Mouse (Mus musculus) liver, postnatal 0 days (tissue): ENCODE measurements around the gene Zfp809. TPM values are rescaled to one million over a fixed set of nuclear protein-coding genes. Genes with fewer than 3 reads are reported as not detected.

Experiments
- ATAC-seq: fragments of 200-750 bp; cut with Nextera tagmentation; 2 replicates; pipeline ENCODE4 v1.8.0; 2017; ENCODE audit warnings: mild to moderate bottlenecking, moderate library complexity
- DNase-seq: peaks from one replicate; pipeline ENCODE4 v3.0.0-alpha.2; 2016
- H3K27ac ChIP-seq: fragments of 300-500 bp; sonication (generic); 2 replicates; pipeline ENCODE4 v1.5.1; 2014; ENCODE audit warnings: antibody characterized with exemption, moderate library complexity, mild to moderate bottlenecking, low read depth
- H3K27me3 ChIP-seq: fragments of 300-500 bp; sonication (generic); 2 replicates; pipeline ENCODE4 v1.6.1; 2014; ENCODE audit warnings: low read length, control low read depth, mixed read lengths; ENCODE audit not compliant: insufficient read depth
- H3K36me3 ChIP-seq: fragments of 300-500 bp; sonication (generic); replicated peaks from 2 replicates; pipeline ENCODE4 v1.6.1; 2014; ENCODE audit warnings: mild to moderate bottlenecking, control low read depth, low read length, moderate library complexity, mixed read lengths; ENCODE audit not compliant: insufficient read depth
- H3K4me1 ChIP-seq: fragments of 300-500 bp; sonication (generic); 2 replicates; pipeline ENCODE4 v1.6.1; 2014; ENCODE audit warnings: antibody characterized with exemption, mild to moderate bottlenecking, control low read depth; ENCODE audit not compliant: insufficient read depth
- H3K4me2 ChIP-seq: fragments of 300-500 bp; sonication (generic); 2 replicates; pipeline ENCODE4 v1.6.1; 2014; ENCODE audit warnings: low read depth, mild to moderate bottlenecking, low read length, moderate library complexity, mixed read lengths
- H3K4me3 ChIP-seq: fragments of 300-500 bp; sonication (generic); 2 replicates; pipeline ENCODE4 v1.5.1; 2014; ENCODE audit warnings: low read depth, low read length
- H3K9ac ChIP-seq: fragments of 300-500 bp; sonication (generic); replicated peaks from 2 replicates; pipeline ENCODE4 v1.6.1; 2014; ENCODE audit warnings: mild to moderate bottlenecking, moderate library complexity
- H3K9me3 ChIP-seq: fragments of 300-500 bp; sonication (generic); 2 replicates; pipeline ENCODE4 v1.6.1; 2016; ENCODE audit warnings: mild to moderate bottlenecking, control low read depth, low read length, mixed read lengths
- CTCF ChIP-seq: sonication (generic); IDR thresholded peaks from 2 replicates; pipeline ENCODE4 v1.5.1; 2016; ENCODE audit warnings: antibody characterized with exemption, low read depth
- EP300 ChIP-seq: IDR thresholded peaks from 2 replicates; pipeline ENCODE4 v1.6.1; 2016; ENCODE audit warnings: antibody characterized with exemption, low read depth, mild to moderate bottlenecking
- WGBS: fragments of 180-500 bp; shearing (Covaris S2); extraction: QIAGEN DNeasy Blood & Tissue Kit; methylation state at CpG from one replicate; pipeline ENCODE4 v1.1.7; 2014; ENCODE audit not compliant: insufficient replicate concordance; 5-methylcytosine and 5-hydroxymethylcytosine counted together
- polyA plus RNA-seq: library from polyadenylated mRNA; unstranded; fragments of >200 nt; fragmentation: Nextera tagmentation; extraction: Ambion mirVana; gene quantifications from 2 replicates; pipeline ENCODE4 v1.2.1, GENCODE M21; 2015

Zfp809 gene
- 4.2 and 4.4 TPM in 2 replicates for polyA plus RNA-seq

DNA sequence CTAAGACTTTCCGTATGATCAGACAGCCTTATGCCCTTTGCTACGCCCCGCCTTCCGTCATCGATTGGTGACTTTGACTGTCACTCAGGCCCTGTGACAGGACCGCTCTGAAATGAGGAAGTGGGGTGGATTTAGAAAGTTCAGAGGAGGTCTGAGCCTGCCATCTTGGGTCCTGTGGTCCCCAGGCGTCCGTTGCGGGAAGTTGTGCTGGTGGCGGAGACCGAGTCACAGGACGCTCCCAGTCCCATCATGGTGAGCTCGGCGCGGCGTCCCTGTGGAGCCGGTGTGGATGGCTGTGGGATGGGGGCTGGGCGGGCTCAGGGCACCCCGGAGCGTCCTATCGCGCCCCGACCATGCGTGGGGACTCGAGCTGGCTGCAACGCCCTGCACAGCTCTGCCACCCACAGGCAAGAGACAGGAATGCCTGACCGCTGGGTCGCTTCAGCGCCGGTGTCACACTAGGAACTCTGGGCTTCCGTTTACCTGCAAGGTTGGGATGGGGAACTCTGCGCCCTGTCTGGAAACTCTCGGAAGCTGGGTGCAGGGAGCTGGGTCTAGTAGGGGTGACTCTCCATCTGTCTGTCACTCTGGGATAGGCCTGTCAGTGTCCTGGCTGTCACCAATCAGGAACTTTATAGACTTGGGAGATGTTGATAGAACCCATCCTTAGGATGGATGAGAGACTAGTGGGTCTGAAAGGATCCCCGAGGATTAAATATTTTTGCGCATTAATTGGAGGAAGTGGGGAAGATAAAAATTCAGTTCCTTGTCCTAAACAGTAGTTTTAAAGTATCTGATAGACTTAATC lies at the start of gene Zfp809:
TSS of gene Zfp809 (plus strand) at position 134 of the 808 bp plus-strand sequence.
- peak within 1 kb of the TSS; percentile 94 for H3K27ac ChIP-seq
- no peaks in the 10 kb centered on the region for H3K27me3 ChIP-seq
- TF ChIP-seq EP300 (peak; percentile 6; the same call in 1 of the 2 replicates), CTCF (peak; percentile 92)
- 2% methylated on average over 35 of the region's 35 CpGs for WGBS
- no peaks in the 10 kb centered on the region for H3K36me3 ChIP-seq
- DNase-seq (peak; percentile 98), ATAC-seq (peak; percentile 99)
- H3K4me2 ChIP-seq, result peak within 1 kb of the TSS; percentile 72
- H3K9ac ChIP-seq, result peak within 1 kb of the TSS; percentile 71
- H3K4me1 ChIP-seq, result peaks cover 9% of the 10 kb centered on the region; the same call in 1 of the 2 replicates
- no peaks in the 10 kb centered on the region for H3K9me3 ChIP-seq
- H3K4me3 ChIP-seq, result peak within 1 kb of the TSS; percentile 77

GRCm38 (mm10) chr9:22188025-22188611 lies 37.4 kb upstream of the Zfp809 start, which contains the start of gene Zfp872:
Zfp872 (plus strand) TSS chr9:22188090.
- Histone ChIP-seq H3K4me1 (no peaks in the 10 kb centered on the region), H3K27ac (no peak within 1 kb of the TSS), H3K9me3 (peaks cover 8% of the 10 kb centered on the region; the same call in 1 of the 2 replicates), H3K4me2 (peak within 1 kb of the TSS; percentile 55), H3K36me3 (no peaks in the 10 kb centered on the region), H3K4me3 (peak within 1 kb of the TSS; percentile 25; the same call in 1 of the 2 replicates), H3K27me3 (peaks cover 8% of the 10 kb centered on the region), H3K9ac (no peak within 1 kb of the TSS)
- no peak for DNase-seq
- no peak for ATAC-seq
- no peak for TF ChIP-seq CTCF
- TF ChIP-seq EP300, result no peak
- WGBS, result 12% methylated on average over 42 of the region's 43 CpGs

DNA sequence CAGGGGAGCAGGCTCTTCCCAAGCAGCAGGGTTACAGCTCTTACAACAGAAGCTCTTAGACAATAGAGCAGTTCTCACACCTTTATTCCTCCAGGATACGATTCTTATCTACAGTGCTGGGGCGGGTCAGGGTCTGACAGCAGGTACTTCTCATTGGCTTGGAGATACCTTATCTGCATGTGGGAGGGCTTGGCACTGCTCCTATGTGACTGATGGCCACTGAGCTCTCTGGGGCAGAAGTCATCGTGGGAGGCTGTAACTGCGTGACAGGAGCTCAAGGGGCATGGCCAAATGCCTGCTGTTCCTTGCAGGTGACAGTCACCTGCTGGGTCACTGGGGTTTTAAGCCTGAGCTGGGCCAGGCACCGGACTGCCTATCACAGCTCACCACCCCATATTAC lies 29.1 kb upstream of the Zfp809 start:
- Histone ChIP-seq H3K9ac (no peak overlapping the region), H3K4me3 (no peak overlapping the region), H3K27me3 (no peaks in the 10 kb centered on the region), H3K4me1 (no peaks in the 10 kb centered on the region), H3K27ac (no peak overlapping the region), H3K36me3 (no peaks in the 10 kb centered on the region), H3K9me3 (peaks cover 23% of the 10 kb centered on the region), H3K4me2 (no peak overlapping the region)
- ATAC-seq (peak; percentile 73), DNase-seq (no peak)
- 32% methylated on average over 5 of the region's 5 CpGs for WGBS
- TF ChIP-seq CTCF, result no peak
- no peak for TF ChIP-seq EP300

DNA sequence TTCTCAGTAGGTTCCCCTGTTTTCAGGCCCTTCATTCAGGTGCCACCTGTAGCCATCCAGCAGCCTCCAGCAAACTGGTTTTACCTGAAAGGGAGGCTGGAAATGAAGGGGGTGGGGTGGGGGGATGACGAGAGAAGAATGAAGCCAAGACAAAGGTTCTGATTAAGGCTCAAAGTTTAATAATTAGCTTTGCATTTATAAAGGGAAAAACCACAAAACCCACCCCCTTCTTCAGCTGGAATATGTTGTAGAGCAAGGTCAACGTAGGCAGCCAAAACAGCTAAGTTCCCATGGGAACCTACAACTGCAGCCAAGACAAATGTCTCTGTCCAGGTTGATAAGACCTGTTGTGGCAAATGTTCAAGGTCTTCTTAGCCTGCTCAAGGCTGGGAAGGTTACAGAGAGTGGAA lies 11.7 kb upstream of the Zfp809 start:
- ATAC-seq, result no peak

GRCm38 (mm10) chr9:22214549-22214948 lies 11.0 kb upstream of the Zfp809 start:
- no peaks in the 10 kb centered on the region for H3K36me3 ChIP-seq
- no peak overlapping the region for H3K4me2 ChIP-seq
- ATAC-seq (no peak), DNase-seq (no peak)
- no peak overlapping the region for H3K4me3 ChIP-seq
- WGBS, result 60% methylated on average over 2 of the region's 2 CpGs
- no peaks in the 10 kb centered on the region for H3K9me3 ChIP-seq
- H3K9ac ChIP-seq, result no peak overlapping the region
- no peak for TF ChIP-seq EP300
- no peak for TF ChIP-seq CTCF
- H3K27me3 ChIP-seq, result no peaks in the 10 kb centered on the region
- H3K27ac ChIP-seq, result no peak overlapping the region
- no peaks in the 10 kb centered on the region for H3K4me1 ChIP-seq

More for the DNA sequence above, 11.7 kb upstream of the Zfp809 start:
- Histone ChIP-seq H3K4me2 (no peak overlapping the region), H3K4me1 (no peaks in the 10 kb centered on the region), H3K27me3 (no peaks in the 10 kb centered on the region), H3K4me3 (no peak overlapping the region), H3K9ac (no peak overlapping the region), H3K36me3 (no peaks in the 10 kb centered on the region), H3K27ac (no peak overlapping the region), H3K9me3 (no peaks in the 10 kb centered on the region)
- DNase-seq, result no peak
- no peak for TF ChIP-seq EP300
- WGBS, result 54% methylated on average over 2 of the region's 2 CpGs

GRCm38 (mm10) chr9:22216705-22217104 lies 8.8 kb upstream of the Zfp809 start:
- Histone ChIP-seq H3K4me2 (no peak overlapping the region), H3K9ac (no peak overlapping the region), H3K9me3 (no peaks in the 10 kb centered on the region), H3K27ac (no peak overlapping the region), H3K4me1 (no peaks in the 10 kb centered on the region), H3K4me3 (no peak overlapping the region), H3K36me3 (no peaks in the 10 kb centered on the region), H3K27me3 (no peaks in the 10 kb centered on the region)
- DNase-seq (no peak), ATAC-seq (no peak)
- no peak for TF ChIP-seq CTCF
- no peak for TF ChIP-seq EP300
- WGBS, result 46% methylated on average over 3 of the region's 3 CpGs
